ENCODE assay signal across 30 mouse cellular contexts in genomic region chr13:21195406-21196228, GRCm38 (mm10). TPM values are rescaled to one million over a fixed set of nuclear protein-coding genes. Genes with fewer than 3 reads are reported as not detected.
DNase-seq lines count a peak whose midpoint lies in the region; ATAC-seq and TF ChIP-seq lines count a peak whose summit lies in the region.
"Had no signal": no experiment of that assay in that cellular context is flagged by ENCODE, and none has a peak within 500 bp of the region (broad histone marks: within the 10 kb centered on the region; RNA-seq: fewer than 3 reads in every experiment).

No protein-coding gene starts in this region.

- 89% methylated on average over 10 of the region's 10 CpGs for WGBS in midbrain, embryonic 10.5 days
- 87% methylated on average over 10 of the region's 10 CpGs for WGBS in midbrain, postnatal 0 days
- 48% methylated on average over 10 of the region's 10 CpGs for WGBS in intestine, postnatal 0 days

- no peaks in the 10 kb centered on the region; the same call in 1 of the 2 replicates for H3K79me2 ChIP-seq in MEL (ENCODE audit: control insufficient read depth, insufficient read depth, low read length, poor library complexity)

- no peak overlapping the region for H3K4me3 ChIP-seq in midbrain, embryonic 10.5 days
- no peak overlapping the region for H3K4me3 ChIP-seq in midbrain, postnatal 0 days (ENCODE audit: low read depth, low read length)
- no peak overlapping the region for H3K4me3 ChIP-seq in MEL (ENCODE audit: control insufficient read depth in 1 of 2, insufficient read depth in 1 of 2, low read depth in 2 of 2, low read length in 2 of 2)
- H3K4me3 ChIP-seq in intestine, postnatal 0 days (ENCODE audit: low read depth, low read length), result no peak overlapping the region
- H3K4me3 ChIP-seq: forebrain, embryonic 10.5 days; forebrain, embryonic 13.5 days; heart, embryonic 12.5 days; heart, embryonic 15.5 days; hindbrain, embryonic 10.5 days; hindbrain, embryonic 13.5 days had no signal

- no peak for ATAC-seq in midbrain, postnatal 0 days (ENCODE audit: low FRiP score)
- ATAC-seq in intestine, postnatal 0 days, result peak; percentile 63
- ATAC-seq: activated CD4-positive, CD25-positive, alpha-beta regulatory T cell, adult 4 months; forebrain, embryonic 13.5 days; forebrain, embryonic 16.5 days; hindbrain, embryonic 16.5 days had no signal

- H3K27ac ChIP-seq in midbrain, embryonic 10.5 days (replicated peaks), result no peak overlapping the region
- H3K27ac ChIP-seq in midbrain, postnatal 0 days (ENCODE audit: low read depth, low read length), result no peak overlapping the region
- H3K27ac ChIP-seq in MEL (ENCODE audit: control insufficient read depth, low read depth, low read length), result no peak overlapping the region
- peak overlapping the region; percentile 73 for H3K27ac ChIP-seq in intestine, postnatal 0 days (ENCODE audit: low read depth, low read length)
- H3K27ac ChIP-seq: forebrain, embryonic 10.5 days; forebrain, embryonic 13.5 days; heart, embryonic 15.5 days; hindbrain, embryonic 10.5 days; hindbrain, embryonic 13.5 days had no signal

- no peak; a peak in 1 of 4 replicates for TF ChIP-seq POLR2A in MEL (IDR thresholded peaks at IDR 0.05; ENCODE audit: control insufficient read depth in 1 of 2, insufficient read depth in 1 of 2, low read depth in 1 of 2, low read length in 2 of 2, poor library complexity in 1 of 2)

- H3K9ac ChIP-seq in midbrain, postnatal 0 days (replicated peaks; ENCODE audit: low read length, poor library complexity, severe bottlenecking), result no peak overlapping the region
- H3K9ac ChIP-seq in MEL (ENCODE audit: control insufficient read depth, low read depth, low read length, poor library complexity, severe bottlenecking), result no peak overlapping the region
- no peak overlapping the region for H3K9ac ChIP-seq in intestine, postnatal 0 days (ENCODE audit: low read depth, low read length)
- H3K9ac ChIP-seq: forebrain, embryonic 13.5 days; heart, embryonic 12.5 days; heart, embryonic 15.5 days; hindbrain, embryonic 13.5 days had no signal

- H3K27me3 ChIP-seq in midbrain, embryonic 10.5 days (ENCODE audit: low read depth, poor library complexity, severe bottlenecking), result no peaks in the 10 kb centered on the region
- H3K27me3 ChIP-seq in midbrain, postnatal 0 days (ENCODE audit: insufficient read depth, low read length), result no peaks in the 10 kb centered on the region
- no peaks in the 10 kb centered on the region for H3K27me3 ChIP-seq in MEL (ENCODE audit: control insufficient read depth in 1 of 2, insufficient read depth in 2 of 2, low read length in 2 of 2)
- H3K27me3 ChIP-seq in intestine, postnatal 0 days (replicated peaks; ENCODE audit: control insufficient read depth, insufficient read depth, low read length), result no peaks in the 10 kb centered on the region
- H3K27me3 ChIP-seq: forebrain, embryonic 13.5 days; heart, embryonic 12.5 days; heart, embryonic 15.5 days; hindbrain, embryonic 13.5 days had no signal

- no peak for TF ChIP-seq RAD21 in MEL (IDR thresholded peaks at IDR 0.05; ENCODE audit: low read depth, low read length)

- no peak overlapping the region for H3K4me2 ChIP-seq in midbrain, postnatal 0 days (ENCODE audit: low read depth, low read length, poor library complexity, severe bottlenecking)
- peak overlapping the region; percentile 21 for H3K4me2 ChIP-seq in intestine, postnatal 0 days (replicated peaks; ENCODE audit: low read depth)
- H3K4me2 ChIP-seq: forebrain, embryonic 13.5 days; heart, embryonic 12.5 days; heart, embryonic 15.5 days; hindbrain, embryonic 13.5 days had no signal

- H3K36me3 ChIP-seq in midbrain, embryonic 10.5 days, result peaks cover 52% of the 10 kb centered on the region
- H3K36me3 ChIP-seq in midbrain, postnatal 0 days (ENCODE audit: insufficient read depth, low read length), result peaks cover 36% of the 10 kb centered on the region
- peaks cover 6 to 18% of the 10 kb centered on the region in 2 experiments; a peak in 3 of 4 replicates for H3K36me3 ChIP-seq in MEL (ENCODE audit: control insufficient read depth in 1 of 2, insufficient read depth in 2 of 2, low read length in 2 of 2)
- peaks cover 32% of the 10 kb centered on the region for H3K36me3 ChIP-seq in intestine, postnatal 0 days (ENCODE audit: control insufficient read depth, insufficient read depth)

- H3K4me1 ChIP-seq in midbrain, embryonic 10.5 days, result peaks cover 9% of the 10 kb centered on the region
- no peaks in the 10 kb centered on the region for H3K4me1 ChIP-seq in midbrain, postnatal 0 days (ENCODE audit: insufficient read depth, low read length)
- H3K4me1 ChIP-seq in MEL (ENCODE audit: control insufficient read depth in 1 of 2, insufficient read depth in 2 of 2, low read length in 2 of 2), result no peaks in the 10 kb centered on the region
- no peaks in the 10 kb centered on the region; the same call in 1 of the 2 replicates for H3K4me1 ChIP-seq in intestine, postnatal 0 days (replicated peaks; ENCODE audit: control insufficient read depth, insufficient read depth, low read length)
- H3K4me1 ChIP-seq: heart, embryonic 15.5 days had no signal

- DNase-seq in midbrain, embryonic 10.5 days (ENCODE audit: low spot score), result peak; percentile 7
- DNase-seq in midbrain, postnatal 0 days (ENCODE audit: low spot score), result no peak
- DNase-seq in MEL (ENCODE audit: low read depth, low spot score), result peak; percentile 27
- DNase-seq in left cerebral cortex, adult 8-10 months (ENCODE audit: low spot score in 2 of 2), result no peak
- no peak for DNase-seq in adrenal gland, postnatal 14 days
- DNase-seq: adrenal gland, adult 8-10 months; adrenal gland, postnatal 36 days; B cell, adult 2 months; cerebellum, adult 18-20 months; cerebellum, adult 9-10 months; cerebellum, postnatal 14 days; gastrocnemius, postnatal 10 days; gastrocnemius, postnatal 36 days; heart, postnatal 10 days; heart, postnatal 36 days had no signal

- no peak for TF ChIP-seq CTCF in midbrain, postnatal 0 days (IDR thresholded peaks at IDR 0.05)
- no peak for TF ChIP-seq CTCF in MEL (IDR thresholded peaks at IDR 0.05 in 2 of 3, conservative IDR thresholded peaks at IDR 0.05 in 1 of 3; ENCODE audit: control insufficient read depth in 1 of 3, insufficient read depth in 1 of 3, low read depth in 2 of 3, low read length in 3 of 3, poor library complexity in 1 of 3, severe bottlenecking in 1 of 3)
- TF ChIP-seq CTCF in intestine, postnatal 0 days (IDR thresholded peaks at IDR 0.05; ENCODE audit: low read depth), result no peak

- H3K9me3 ChIP-seq in midbrain, embryonic 10.5 days (replicated peaks), result no peaks in the 10 kb centered on the region
- H3K9me3 ChIP-seq in midbrain, postnatal 0 days (ENCODE audit: low read length), result no peaks in the 10 kb centered on the region
- H3K9me3 ChIP-seq in MEL (replicated peaks; ENCODE audit: insufficient read depth, low read length), result no peaks in the 10 kb centered on the region
- no peaks in the 10 kb centered on the region for H3K9me3 ChIP-seq in intestine, postnatal 0 days (ENCODE audit: control insufficient read depth)
- H3K9me3 ChIP-seq: forebrain, embryonic 10.5 days; forebrain, embryonic 13.5 days; heart, embryonic 12.5 days; heart, embryonic 15.5 days; hindbrain, embryonic 10.5 days; hindbrain, embryonic 13.5 days had no signal

- TF ChIP-seq EP300 in MEL (IDR thresholded peaks at IDR 0.05; ENCODE audit: low read depth in 1 of 2, low read length in 2 of 2), result no peak

TF ChIP-seq in MEL, 35 proteins besides CTCF, POLR2A, EP300 and RAD21 (continues in another document):
- TF ChIP-seq CHD1 (IDR thresholded peaks at IDR 0.05; ENCODE audit: low read depth, low read length), result no peak
- no peak for TF ChIP-seq USF2 (IDR thresholded peaks at IDR 0.05; ENCODE audit: borderline replicate concordance in 1 of 2, insufficient read depth in 1 of 2, low read depth in 1 of 2, low read length in 2 of 2)
- no peak for TF ChIP-seq ETS1 (IDR thresholded peaks at IDR 0.05; ENCODE audit: low read depth, low read length)
- TF ChIP-seq MAX (IDR thresholded peaks at IDR 0.05; ENCODE audit: low read length), result 0 out of 2 replicates have a peak, but pooled peaks have one; percentile 18
- no peak for TF ChIP-seq GABPA (IDR thresholded peaks at IDR 0.05; ENCODE audit: low read depth, low read length)
- no peak for TF ChIP-seq JUND (IDR thresholded peaks at IDR 0.05; ENCODE audit: low read depth, low read length)
- TF ChIP-seq TBP (IDR thresholded peaks at IDR 0.05; ENCODE audit: low read depth, low read length), result no peak
- TF ChIP-seq TCF12 (IDR thresholded peaks at IDR 0.05; ENCODE audit: low read depth, low read length), result no peak
- no peak for TF ChIP-seq ZC3H11A (IDR thresholded peaks at IDR 0.05; ENCODE audit: low read depth, low read length)
- TF ChIP-seq POLR2AphosphoS5 (IDR thresholded peaks at IDR 0.05; ENCODE audit: borderline replicate concordance, low read depth, low read length), result no peak
- no peak for TF ChIP-seq E2F4 (IDR thresholded peaks at IDR 0.05; ENCODE audit: borderline replicate concordance, low read depth, low read length)
- TF ChIP-seq HCFC1 (IDR thresholded peaks at IDR 0.05; ENCODE audit: low read depth, low read length), result no peak
- no peak for TF ChIP-seq MYB (IDR thresholded peaks at IDR 0.05; ENCODE audit: low read depth, low read length)
- TF ChIP-seq ZMIZ1 (IDR thresholded peaks at IDR 0.05; ENCODE audit: low read depth, low read length), result no peak; the same call in 1 of the 2 replicates
- no peak for TF ChIP-seq MAZ (IDR thresholded peaks at IDR 0.05; ENCODE audit: low read depth, low read length)

RNA-seq across cellular contexts. Expression of gene Trim27, which starts 16.4 kb away (rescaled TPM):
- 146 and 162 TPM in 2 replicates for polyA plus RNA-seq in midbrain, embryonic 10.5 days (2016; fragmentation: Nextera tagmentation; extraction: Ambion mirVana)
- total RNA-seq in midbrain, postnatal 0 days (2014; rRNA removed), result 74.5 and 76.2 TPM in 2 replicates
- 64.2 and 65.0 TPM in 2 replicates for polyA plus RNA-seq in midbrain, postnatal 0 days (2015; fragmentation: Nextera tagmentation; extraction: Ambion mirVana)
- total RNA-seq in MEL (2012; rRNA removed), result 257 and 258 TPM in 2 replicates
- polyA plus RNA-seq in MEL (2012; ENCODE audit: insufficient read depth in 1 of 2, insufficient read length in 2 of 2, low read depth in 1 of 2, low replicate concordance in 2 of 2, missing spikeins in 1 of 2), result 100 to 1,000 TPM; 311 to 339 TPM
- polyA plus RNA-seq in intestine, postnatal 0 days (2015; fragmentation: Nextera tagmentation; extraction: Ambion mirVana), result 51.1 and 53.2 TPM in 2 replicates
- total RNA-seq in left cerebral cortex, adult 8-10 months (2022), result 10 to 100 TPM; 34.1 to 39.5 (median 35.3) TPM
- 51.5 and 56.3 TPM in 2 replicates for total RNA-seq in adrenal gland, postnatal 14 days (2021)

RNA-seq across cellular contexts. Expression of gene Olfr1368, which starts 50.0 kb away (rescaled TPM):
- polyA plus RNA-seq in midbrain, embryonic 10.5 days (2016; fragmentation: Nextera tagmentation; extraction: Ambion mirVana), result not detected in 2 replicates
- total RNA-seq in midbrain, postnatal 0 days (2014; rRNA removed), result not detected in 2 replicates
- polyA plus RNA-seq in midbrain, postnatal 0 days (2015; fragmentation: Nextera tagmentation; extraction: Ambion mirVana), result not detected in 2 replicates
- total RNA-seq in MEL (2012; rRNA removed), result not detected in 2 replicates
- not detected for polyA plus RNA-seq in MEL (2012; ENCODE audit: insufficient read depth in 1 of 2, insufficient read length in 2 of 2, low read depth in 1 of 2, low replicate concordance in 2 of 2, missing spikeins in 1 of 2)
- polyA plus RNA-seq in intestine, postnatal 0 days (2015; fragmentation: Nextera tagmentation; extraction: Ambion mirVana), result not detected in 2 replicates
- total RNA-seq in left cerebral cortex, adult 8-10 months (2022), result not detected
- total RNA-seq in adrenal gland, postnatal 14 days (2021), result not detected in 2 replicates
- total RNA-seq: adrenal gland, adult 8-10 months; adrenal gland, postnatal 36 days; gastrocnemius, adult 18-20 months; gastrocnemius, postnatal 10 days; gastrocnemius, postnatal 36 days; granulocyte monocyte progenitor cell, adult 5-6 weeks; heart, adult 8-10 months; heart, postnatal 10 days; heart, postnatal 36 days had no signal
- polyA plus RNA-seq: activated CD4-positive, CD25-positive, alpha-beta regulatory T cell, adult 4 months; embryonic facial prominence, embryonic 11.5 days; embryonic facial prominence, embryonic 14.5 days; forebrain, embryonic 10.5 days; forebrain, embryonic 13.5 days; forebrain, embryonic 16.5 days; heart, embryonic 12.5 days; heart, embryonic 15.5 days; hindbrain, embryonic 10.5 days; hindbrain, embryonic 13.5 days; hindbrain, embryonic 16.5 days had no signal

Comparison
In these comparisons a context has a peak if more than half of its experiments do, and no peak if none do; other contexts are left out.
1. DNase-seq: peak in midbrain, embryonic 10.5 days (single experiment) and MEL (single experiment); none in midbrain, postnatal 0 days (single experiment), left cerebral cortex, adult 8-10 months (0 of 2) and adrenal gland, postnatal 14 days (single experiment).